Mouse (Mus musculus) thymus, postnatal 25 days (tissue): ENCODE results near the gene Slc30a3.
"Not testable (repeated sequence)": the region's sequence is repeated elsewhere in the genome, so short reads cannot be mapped to it uniquely, and the experiment has no call there.

Experiments used
- DNase-seq: peaks from one replicate; pipeline ENCODE4 v3.0.0; 2022

The Slc30a3 gene

DNA sequence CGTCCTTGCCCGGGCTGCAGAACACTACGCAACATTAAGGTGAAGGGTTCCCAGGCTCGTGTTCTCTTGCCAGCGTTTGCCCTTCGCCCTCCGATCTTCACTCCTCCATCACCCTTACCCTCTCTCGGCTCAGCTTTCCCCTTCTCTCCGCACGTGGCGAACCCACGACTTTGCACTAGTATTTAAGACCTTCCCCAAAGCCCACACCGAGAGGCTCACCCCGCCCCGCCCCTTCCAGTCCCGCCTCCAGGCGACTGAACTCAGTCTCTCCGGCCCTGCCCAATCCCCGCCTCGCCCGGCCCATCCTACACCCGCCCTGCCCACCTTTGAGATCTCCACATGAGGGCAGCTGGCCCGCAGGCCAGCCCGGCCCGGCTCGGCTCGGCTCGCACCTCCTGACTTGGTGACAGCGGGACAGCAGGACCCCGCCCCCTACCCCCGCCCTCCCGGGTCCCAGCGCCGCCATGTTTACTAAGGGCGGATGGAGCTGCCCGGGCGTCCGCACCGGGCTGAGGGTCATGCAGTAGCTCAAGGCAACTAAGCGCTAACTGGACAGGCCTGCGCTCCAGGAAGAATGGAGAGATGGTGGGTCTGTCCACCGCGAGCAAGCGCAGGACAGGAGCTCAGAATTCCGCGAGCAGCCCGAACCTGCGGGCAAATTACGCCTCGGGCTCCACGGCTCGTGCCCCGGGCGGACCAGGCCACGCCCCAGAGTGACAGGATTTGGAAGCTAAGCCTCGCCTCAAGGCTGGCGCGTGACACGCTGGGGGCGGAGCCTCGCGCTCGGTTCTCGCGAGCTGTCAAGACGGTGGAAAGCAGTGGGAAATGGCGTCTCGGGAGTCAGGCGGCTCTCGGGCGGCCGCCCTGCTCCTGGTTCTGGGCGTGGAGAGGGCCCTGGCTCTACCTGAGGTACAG is 59.9 kb downstream of the Slc30a3 start, which contains the start of gene Atraid:
Atraid (plus strand) TSS at position 465 of the 915 bp plus-strand sequence.
- DNase-seq = peak; percentile 98

DNA sequence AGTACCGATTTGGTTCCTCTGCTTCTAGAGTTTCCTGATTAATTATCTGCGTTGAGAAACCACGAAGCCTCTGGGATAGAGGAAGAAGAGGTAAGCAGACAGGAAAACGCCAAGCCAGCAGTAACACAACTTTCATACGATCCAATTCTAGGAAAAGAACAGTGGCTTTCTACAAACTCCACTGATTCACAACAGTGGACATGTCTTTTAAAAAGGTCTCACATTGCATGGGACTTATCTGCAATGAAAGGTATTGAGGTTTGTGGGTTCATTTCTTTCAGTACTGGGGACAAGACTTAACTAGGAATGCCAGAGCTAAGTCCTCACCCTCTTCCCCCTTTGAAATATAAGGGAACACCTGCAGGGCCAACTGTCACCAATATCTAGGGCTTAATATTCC is 61.0 kb downstream of the Slc30a3 start:
- no peak for DNase-seq

DNA sequence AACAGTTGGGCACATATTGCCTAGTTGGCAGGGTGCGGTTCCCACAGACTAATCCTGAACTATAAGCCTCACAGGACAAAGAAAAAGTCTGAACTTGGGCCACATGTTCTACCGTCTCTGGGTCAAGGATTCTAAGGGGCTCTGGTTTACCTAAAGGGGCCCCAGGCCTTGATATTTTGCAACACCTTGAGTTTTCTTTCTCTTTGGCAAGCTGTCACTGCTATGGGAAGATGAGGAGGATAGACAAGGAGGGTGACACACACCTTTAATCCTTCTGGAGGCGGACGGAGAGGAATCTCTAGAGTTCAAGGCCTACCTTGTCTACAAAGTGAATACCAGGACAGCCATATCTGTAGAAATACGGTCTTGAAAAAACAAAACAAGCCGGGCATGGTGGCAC is 61.6 kb downstream of the Slc30a3 start:
- no peak for DNase-seq

DNA sequence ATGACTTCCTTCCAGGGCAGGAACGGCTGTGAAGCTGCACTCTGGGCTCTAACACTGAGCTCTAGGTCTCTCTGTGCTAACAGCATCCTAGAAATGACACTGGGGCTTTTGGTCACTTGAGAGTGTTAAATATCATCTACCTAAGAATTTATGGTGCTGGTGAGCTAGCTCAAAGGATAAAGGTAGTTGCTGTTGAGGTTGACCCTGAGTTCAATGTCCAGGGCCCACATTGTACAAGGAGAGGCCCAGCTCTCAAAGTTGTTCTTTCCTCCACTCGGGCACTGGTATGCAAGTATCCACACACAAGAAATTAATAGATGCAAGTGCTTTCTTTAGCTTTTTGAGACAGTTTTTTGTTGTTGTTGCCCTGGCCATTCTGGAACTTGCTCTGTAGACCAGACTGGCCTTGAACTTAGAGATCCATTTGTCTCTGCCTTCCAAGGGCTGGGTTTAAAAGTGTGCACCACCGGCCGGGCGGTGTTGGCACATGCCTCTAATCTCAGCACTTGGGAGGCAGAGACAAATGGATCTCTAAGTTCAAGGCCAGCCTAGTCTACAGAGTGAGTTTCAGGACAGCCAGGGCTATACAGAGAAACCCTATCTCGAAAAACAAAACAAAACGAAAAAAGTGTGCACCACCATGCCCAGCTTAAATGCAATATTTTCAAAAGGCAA is 69.7 kb downstream of the Slc30a3 start:
- no peak for DNase-seq

DNA sequence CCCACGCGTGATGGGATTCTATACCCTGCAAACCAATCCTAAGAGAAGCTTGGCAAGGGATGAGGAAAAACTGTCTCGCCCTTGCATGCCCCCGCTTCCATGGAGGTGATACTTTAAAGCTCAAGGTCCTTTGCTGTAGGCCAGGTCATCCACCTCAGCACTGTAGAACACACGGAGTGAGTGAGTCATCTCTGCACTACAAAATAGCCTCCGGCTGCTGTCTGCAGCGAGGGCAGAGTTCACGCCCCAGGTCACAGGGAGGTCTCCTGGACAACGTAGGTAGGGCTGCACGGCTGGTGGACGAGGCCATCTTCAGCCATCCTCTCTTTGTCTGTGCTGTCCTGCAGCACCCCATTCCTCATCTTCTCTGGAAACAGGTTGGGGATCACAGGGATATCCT is 71.5 kb downstream of the Slc30a3 start:
- not testable (repeated sequence) for DNase-seq
